Mouse (Mus musculus) stomach, postnatal 0 days (tissue): ENCODE data around the gene Taf1c.

ENCODE experiments used
- CTCF ChIP-seq: IDR thresholded peaks from 2 replicates; pipeline ENCODE4 v1.5.1; 2016; ENCODE audit warnings: antibody characterized with exemption, low read depth, mild to moderate bottlenecking, moderate library complexity
- EP300 ChIP-seq: optimal IDR thresholded peaks from 2 replicates; pipeline ENCODE3; 2016; ENCODE audit warnings: antibody characterized with exemption

GRCm38 (mm10) chr8:119604398-119604803, 621 bp downstream of the Taf1c start:
- no peak for TF ChIP-seq CTCF
- no peak for TF ChIP-seq EP300
